Mouse (Mus musculus) cerebellum, adult 2 months (tissue): ENCODE data around the gene Grtp1.

Source experiments
- CTCF ChIP-seq: fragments of 200-500 bp; IDR thresholded peaks from 2 replicates; pipeline ENCODE4 v1.5.1; 2011; ENCODE audit warnings: low read depth, mild to moderate bottlenecking, control low read depth, low read length, moderate library complexity, borderline replicate concordance; ENCODE audit not compliant: insufficient read depth
- POLR2A ChIP-seq: fragments of 200-500 bp; IDR thresholded peaks from 2 replicates; pipeline ENCODE4 v1.6.1; 2011; ENCODE audit warnings: low read length, control low read depth, borderline replicate concordance; ENCODE audit not compliant: insufficient read depth

GRCm38 (mm10) chr8:13175650-13176049 is 24.8 kb downstream of the Grtp1 start:
- TF ChIP-seq POLR2A = no peak
- no peak for TF ChIP-seq CTCF
